Mouse (Mus musculus) adrenal gland, postnatal 25 days (tissue): ENCODE measurements at regions not wholly inside any gene's neighbourhood (a gene's known extent, or its start where the extent isn't known, plus 50 kb on each side); places are given as distances from the start of the nearest gene placed in this dataset.
"Not testable (repeated sequence)": the region's sequence is repeated elsewhere in the genome, so short reads cannot be mapped to it uniquely, and the experiment has no call there.

Experiments
- DNase-seq: peaks from one replicate; pipeline ENCODE4 v3.0.0; 2021; ENCODE audit warnings: mixed read lengths

- DNase-seq, result no peak
These were observed 148.7 kb upstream of the Trpc7 start for GRCm38 (mm10) chr13:57044455-57044854.

DNA sequence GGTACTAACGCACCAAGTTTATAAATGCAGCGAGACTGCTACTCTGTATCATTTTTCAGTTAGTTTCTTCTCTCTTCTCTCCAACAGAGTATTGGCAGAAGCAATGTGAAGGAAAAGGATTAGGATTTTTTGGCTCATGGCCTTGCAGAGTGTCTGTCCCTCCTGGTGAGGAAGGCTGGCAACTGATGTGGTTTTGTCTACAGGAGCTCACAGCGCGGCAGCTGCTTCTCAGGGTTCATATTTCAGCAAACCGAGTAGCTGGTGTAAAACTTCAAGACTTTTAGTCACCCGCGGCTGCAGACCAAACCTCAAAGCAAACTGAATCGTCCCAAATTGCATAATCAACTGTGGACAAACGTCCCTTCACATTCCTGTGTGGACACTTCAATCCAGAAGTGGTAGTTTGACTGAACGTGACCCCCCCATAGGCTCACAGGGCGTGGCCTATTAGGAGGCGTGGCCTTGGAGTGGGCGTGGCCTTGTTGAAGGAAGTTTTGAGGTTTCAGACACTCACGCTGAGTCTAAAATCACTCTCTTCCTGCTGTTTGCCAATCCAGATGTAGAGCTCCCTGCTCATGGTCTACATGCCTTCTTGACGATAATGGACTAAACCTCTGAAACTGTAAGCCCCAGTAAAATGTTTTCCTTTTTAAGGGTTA, 147.7 kb upstream of the Trpc7 start:
- no peak for DNase-seq

DNA sequence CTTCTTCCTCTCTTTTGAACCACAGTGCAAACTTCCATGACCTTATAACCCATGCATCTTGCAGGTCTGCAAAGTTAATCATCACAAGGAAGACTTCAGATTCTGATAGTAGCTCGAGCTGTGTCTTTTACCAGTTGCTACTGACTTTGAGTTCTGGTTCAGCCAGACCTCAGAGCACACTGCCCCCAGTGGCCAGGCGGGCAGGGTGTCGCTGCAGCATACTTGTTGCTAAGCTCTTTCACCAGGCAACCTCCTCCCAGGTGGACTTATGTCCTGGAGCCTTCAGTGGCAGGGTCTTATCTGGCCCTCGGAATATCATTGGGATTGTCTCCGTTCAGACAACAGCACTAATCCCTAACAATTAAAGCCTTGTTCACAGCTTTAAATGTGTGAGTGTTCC, 146.7 kb upstream of the Trpc7 start:
- no peak for DNase-seq

DNA sequence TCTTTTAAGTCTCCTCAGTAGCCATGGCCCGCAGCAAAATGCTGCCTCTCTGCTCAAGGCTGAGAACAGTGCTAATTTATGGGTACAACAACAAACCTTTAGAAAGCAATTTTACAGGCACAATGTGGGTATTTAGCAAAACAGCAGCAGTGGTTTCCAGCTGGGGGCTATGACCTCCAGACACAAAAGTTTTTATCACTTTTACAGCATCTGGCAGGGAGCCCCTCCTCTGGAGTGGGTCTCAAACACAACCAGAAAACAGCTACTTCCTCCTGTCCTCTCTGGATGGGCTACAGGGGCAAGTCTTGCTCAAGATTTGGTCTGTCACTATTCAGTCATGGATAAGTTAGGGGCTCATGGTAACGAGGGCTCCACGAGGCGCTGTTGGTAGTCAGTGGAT, 137.1 kb upstream of the Trpc7 start:
- no peak for DNase-seq

DNA sequence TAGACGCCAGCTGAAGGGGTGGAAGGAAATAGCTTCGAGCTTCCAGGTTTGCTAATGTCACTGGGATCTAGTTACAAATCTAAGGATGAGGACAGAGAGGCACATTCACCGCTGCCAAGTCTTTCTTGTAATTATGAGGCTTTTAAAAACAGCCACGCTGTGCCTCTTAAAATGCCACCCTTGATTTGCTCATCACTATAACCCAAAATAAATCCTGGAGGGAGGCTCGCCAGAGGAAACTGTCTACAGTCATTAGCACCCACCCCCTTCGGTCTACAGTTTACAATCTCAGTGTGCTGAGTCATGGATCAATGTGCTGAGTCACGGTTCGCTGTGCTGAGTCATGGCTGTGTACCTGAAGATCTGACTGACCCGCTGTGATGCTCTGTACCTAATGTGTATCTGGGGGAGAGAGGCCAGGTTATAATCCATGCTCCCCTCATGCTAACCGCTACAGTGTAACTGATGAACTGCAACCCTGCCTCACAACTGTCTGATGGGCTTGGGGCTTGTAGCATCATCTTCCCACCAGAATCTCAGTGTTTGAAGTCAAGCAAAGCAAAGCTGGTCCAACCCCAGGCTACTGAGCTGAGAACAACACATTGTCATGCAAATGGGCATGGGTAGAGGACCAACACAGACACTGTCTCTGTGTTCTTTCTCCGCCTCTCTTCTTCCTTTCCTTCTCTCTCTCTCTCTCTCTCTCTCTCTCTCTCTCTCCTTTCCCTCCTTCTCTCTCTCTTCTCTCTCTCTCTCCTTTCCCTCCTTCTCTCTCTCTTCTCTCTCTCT, 122.0 kb upstream of the Trpc7 start:
- no peak for DNase-seq

DNA sequence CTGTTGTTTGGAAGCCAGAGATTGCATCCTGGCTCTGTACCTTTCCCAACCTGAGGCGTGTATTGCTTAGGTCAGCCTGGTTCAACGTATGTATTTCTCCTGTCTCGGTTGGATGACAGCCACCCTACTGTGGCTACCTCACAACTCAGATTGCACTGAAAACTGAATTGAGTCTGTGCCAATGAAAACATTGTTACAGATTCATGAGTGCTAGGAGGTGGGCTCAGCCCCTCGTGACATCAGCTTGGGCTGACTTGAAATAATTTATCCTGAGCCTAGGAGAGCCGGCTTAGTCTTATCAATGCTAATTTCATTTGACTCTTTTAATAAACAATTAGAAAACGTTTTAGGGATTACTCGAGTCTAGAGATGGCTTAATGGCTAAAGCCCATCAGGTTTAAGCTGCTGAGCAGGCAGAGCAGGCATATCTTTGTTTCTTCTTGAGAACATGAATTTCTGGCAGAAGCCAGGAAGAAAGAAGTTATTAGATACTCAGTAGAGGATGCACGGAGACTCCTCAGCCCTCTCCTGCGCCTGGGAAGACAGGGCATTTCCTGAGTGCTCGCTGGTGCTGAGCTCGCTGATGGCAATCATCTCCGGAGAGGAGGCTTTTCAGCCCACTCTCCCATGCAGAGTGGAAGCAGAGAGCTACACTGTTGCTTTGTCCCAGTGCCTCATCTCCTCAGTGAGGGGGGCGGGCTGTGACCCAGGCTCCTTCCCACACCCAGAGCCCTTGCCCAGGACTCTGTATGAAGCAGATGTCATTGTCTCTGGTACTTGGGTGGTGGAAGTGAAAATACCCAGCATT, 120.9 kb upstream of the Trpc7 start:
- DNase-seq, result no peak

GRCm38 (mm10) chr13:57007236-57007635, 111.4 kb upstream of the Trpc7 start:
- DNase-seq, result not testable (repeated sequence)

DNA sequence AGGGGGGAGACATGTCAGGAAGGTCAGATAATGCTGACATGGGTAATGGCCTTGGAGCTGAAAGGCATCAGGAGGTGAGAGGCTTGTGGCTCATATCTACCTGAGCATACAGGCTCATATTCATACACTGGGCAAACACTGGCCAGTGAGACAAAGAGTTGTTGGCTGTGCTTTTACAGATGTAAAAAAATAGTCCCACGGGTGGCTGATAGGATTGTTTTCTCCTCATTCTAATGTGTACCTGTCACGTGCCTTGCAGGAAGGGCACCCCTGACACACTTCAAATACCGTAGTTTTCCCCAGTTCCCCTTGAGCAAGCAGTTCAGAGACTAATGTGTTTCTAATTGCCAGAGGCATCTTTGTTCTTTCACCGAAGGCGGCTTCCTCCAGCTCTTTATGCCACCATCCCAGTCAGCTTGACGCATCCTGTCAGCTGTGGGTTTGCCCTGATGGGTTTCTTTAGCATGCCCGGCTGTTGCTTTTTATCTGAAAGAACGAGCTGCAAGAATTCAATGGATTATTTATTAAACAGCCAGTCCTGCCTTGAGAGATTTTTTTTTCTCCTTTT, 107.9 kb upstream of the Trpc7 start:
- no peak for DNase-seq

GRCm38 (mm10) chr13:56992022-56992421, 96.2 kb upstream of the Trpc7 start:
- DNase-seq, result no peak

DNA sequence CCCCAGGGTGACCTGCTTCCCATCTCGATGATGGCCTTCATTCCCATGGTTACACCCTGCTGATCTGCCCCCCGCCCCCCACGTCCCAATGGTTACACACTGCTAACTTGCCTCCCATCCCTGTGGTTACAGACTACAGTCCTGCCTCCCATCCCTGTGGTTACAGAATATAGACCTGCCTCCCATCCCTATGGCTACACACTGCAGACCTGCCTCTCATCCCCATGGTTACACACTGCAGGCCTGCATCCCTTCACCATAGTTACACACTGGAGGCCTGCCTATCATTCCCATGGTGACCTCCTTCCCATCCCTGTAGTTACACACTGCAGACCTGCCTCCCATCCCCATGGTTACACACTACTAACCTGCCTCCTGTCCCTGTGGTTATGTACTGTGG, 78.3 kb upstream of the Trpc7 start:
- no peak for DNase-seq

DNA sequence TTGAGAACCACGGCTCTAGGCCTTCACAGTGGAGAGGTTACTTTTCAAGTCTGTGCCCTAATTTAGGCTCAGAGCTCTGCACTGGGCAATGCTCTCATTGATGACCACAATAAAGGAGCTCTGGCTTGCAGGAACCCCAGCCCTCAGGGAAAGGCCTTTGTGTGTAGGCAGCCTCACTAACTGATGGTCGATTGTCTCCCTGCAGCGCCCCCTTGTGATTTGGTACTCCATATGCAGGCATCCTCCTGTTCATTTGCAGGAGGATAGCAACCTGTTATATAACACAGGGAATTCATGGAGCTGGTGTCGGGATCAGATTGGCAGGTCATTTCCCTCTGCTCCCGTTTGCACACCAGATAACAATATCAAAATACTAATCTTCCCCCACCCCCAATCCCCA, 59.6 kb upstream of the Trpc7 start:
- no peak for DNase-seq

DNA sequence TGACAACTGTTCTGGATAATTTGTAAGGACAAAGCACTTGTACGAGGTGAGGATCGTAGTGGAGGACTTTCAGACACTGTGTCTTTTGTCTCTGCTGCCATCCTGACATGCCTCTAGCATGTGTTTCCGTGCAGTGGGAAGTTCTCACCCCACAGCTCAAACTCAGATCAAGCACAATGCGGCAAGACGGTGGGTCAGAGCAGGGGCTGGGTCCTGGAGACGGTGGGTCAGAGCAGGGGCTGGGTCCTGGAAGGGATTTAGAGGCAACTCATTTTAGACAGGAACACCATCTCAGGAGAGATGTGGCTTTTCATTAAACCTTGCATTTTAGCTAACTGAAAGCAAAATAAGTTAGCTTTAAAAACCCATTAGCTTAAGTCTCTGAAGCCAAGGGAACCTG, 52.3 kb upstream of the Trpc7 start:
- no peak for DNase-seq

GRCm38 (mm10) chr13:56947266-56947665, 51.5 kb upstream of the Trpc7 start:
- no peak for DNase-seq
